ENCODE assay signal across 17 mouse cellular contexts in the genomic region with DNA sequence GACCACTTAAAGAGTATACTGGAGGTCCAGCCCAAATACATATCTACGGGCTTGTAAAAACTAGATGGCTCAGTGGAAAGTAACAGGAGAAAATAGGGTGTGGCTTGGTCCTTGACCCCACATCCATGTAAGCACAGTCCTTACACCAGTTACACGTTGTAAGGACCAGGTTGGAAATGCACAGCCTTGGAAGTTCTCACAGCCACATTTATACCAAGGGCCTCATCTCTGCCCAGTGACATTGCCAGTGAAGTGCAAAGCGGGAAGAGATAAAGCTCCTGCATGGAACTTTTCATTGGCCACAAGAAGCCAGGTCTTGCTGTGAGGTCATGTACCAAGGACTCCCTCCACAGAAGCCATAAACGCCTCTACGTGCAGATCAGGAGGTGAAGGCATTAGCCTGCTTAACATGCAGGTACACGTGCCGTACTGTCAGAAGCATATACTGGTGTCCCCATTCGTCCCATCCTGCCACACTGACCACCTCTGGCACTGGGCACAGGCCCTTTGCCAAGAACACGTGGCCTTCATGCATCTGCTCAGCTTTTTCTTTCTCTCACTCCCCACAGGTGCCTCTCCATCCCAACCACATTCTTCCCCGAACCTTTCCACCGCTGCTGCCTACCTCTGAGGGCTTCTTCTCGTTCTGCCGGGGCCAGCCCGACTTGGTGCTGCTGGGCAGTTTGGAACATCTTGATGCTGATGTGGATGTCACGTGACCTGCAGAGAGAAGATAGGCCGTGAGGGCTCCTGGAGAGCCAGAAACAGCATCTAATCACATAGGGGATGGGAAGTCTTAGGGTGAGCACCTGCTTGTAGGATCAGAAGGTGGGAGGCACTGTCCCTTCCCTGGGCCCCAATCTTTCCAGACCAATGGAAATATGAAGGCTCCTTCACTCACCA.
"Had no signal": no experiment of that assay in that cellular context is flagged by ENCODE, and none has a peak within 500 bp of the region (broad histone marks: within the 10 kb centered on the region; RNA-seq: fewer than 3 reads in every experiment).

No protein-coding gene starts in this region.

- H3K4me3 ChIP-seq: lung, embryonic 15.5 days; megakaryocyte, embryonic 14.5 days; midbrain, embryonic 12.5 days; neural tube, embryonic 12.5 days had no signal

- H3K4me2 ChIP-seq: lung, embryonic 15.5 days; midbrain, embryonic 12.5 days; neural tube, embryonic 12.5 days had no signal

- H3K9me3 ChIP-seq: lung, embryonic 15.5 days; megakaryocyte, embryonic 14.5 days; midbrain, embryonic 12.5 days; neural tube, embryonic 12.5 days had no signal

- ATAC-seq: liver, postnatal 0 days; lung, postnatal 0 days had no signal

- H3K36me3 ChIP-seq: midbrain, embryonic 12.5 days; neural tube, embryonic 12.5 days had no signal

- H3K27me3 ChIP-seq: lung, embryonic 15.5 days; midbrain, embryonic 12.5 days; neural tube, embryonic 12.5 days had no signal

- H3K27ac ChIP-seq: lung, embryonic 15.5 days; macrophage; midbrain, embryonic 12.5 days; neural tube, embryonic 12.5 days had no signal

- H3K4me1 ChIP-seq: midbrain, embryonic 12.5 days; neural tube, embryonic 12.5 days had no signal

- H3K9ac ChIP-seq: liver, postnatal 0 days; lung, embryonic 15.5 days; midbrain, embryonic 12.5 days; neural tube, embryonic 12.5 days had no signal

- DNase-seq: liver, postnatal 0 days; lung, adult 2 months; lung, postnatal 14 days; lung, postnatal 36 days; midbrain, embryonic 14.5 days; right cerebral cortex, postnatal 14 days; right cerebral cortex, postnatal 4 days; spleen, adult 18-20 months; thymus, adult 18-20 months; thymus, postnatal 14 days; thymus, postnatal 36 days had no signal
